Mouse (Mus musculus) adrenal gland, postnatal 14 days (tissue): ENCODE data around the gene Clec1b. TPM values are rescaled to one million over a fixed set of nuclear protein-coding genes. Genes with fewer than 3 reads are reported as not detected.

Experiments used
- DNase-seq: peaks from one replicate; pipeline ENCODE4 v3.0.0; 2021; ENCODE audit warnings: mixed read lengths
- long read RNA-seq, 2 experiments: library from polyadenylated mRNA; stranded (forward); transcript quantifications; one replicate each; pipeline ENCODE4 v2.0.0; 2021
- total RNA-seq: library from RNA; stranded (reverse); gene quantifications from 2 replicates; pipeline ENCODE4 v1.2.3, GENCODE M21; 2021

Clec1b gene
- 2.4 and 3.1 TPM in 2 replicates for total RNA-seq
- long read RNA-seq, experiment 1, partial matches to known transcripts, result 1 of 1 reads
- long read RNA-seq, experiment 1, other reads (novel, unspliced or antisense), result 0 of 1 reads
- long read RNA-seq, experiment 2, result 0 reads

DNA sequence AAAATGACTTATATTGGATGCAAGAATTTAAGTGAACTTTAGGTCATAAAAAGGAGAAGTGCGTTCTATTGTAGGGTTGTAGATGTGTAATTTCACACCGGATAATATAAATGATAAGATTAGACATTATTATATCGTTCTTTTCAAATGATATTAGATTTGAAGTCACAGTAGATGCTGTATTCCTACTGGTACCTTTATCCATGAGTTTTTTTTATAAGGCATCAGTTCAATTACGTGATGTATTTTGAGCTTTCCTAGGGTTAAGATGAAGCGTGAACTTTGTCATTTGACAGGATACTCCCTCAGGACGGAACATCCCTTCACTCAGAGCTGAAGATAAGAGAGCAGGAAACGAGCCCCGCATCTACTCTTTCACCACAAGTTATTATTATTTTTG, at the start of gene Clec1b:
Gene Clec1b (plus strand): TSS at position 301 of the 400 bp plus-strand sequence.
- DNase-seq, result no peak

DNA sequence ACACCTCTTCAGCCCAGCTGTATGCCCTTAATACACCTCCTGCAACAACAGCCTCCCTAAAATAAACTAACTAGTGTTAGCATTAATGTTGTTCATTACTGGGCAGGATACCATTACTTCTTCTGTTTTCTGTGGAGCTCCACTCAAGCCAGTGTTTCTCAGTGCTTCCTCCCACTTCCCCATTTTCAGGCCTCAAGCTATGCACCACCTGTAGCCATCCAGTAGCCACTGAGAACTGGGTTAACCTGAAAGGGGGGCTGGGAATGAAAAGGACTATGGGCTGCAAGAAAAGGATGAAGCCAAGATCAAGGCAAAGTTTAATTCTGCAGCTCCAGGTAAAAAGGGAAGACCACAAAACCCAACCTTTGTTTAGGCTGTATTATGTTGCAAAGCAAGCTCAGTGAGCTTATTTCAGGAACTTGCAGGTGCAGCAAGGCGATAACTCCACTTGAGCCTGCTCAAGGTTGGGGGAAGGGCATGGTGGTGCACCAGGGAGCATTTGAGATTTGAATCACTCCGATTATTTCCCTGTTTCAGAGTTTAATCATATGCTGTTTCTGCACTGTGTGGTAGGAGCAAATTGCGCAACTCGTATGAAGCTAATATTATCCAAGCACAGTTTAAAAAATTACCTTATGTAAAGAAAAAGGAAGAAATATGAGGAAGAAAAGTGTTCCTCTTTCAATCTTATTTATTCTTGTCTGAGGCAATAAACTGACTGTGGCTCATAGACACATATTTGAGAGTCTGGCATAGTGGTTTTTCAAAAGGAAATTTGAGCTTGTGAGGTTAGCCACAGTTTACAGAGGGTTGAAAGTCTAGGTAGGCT, 47.4 kb upstream of the Clec1b start:
- no peak for DNase-seq

DNA sequence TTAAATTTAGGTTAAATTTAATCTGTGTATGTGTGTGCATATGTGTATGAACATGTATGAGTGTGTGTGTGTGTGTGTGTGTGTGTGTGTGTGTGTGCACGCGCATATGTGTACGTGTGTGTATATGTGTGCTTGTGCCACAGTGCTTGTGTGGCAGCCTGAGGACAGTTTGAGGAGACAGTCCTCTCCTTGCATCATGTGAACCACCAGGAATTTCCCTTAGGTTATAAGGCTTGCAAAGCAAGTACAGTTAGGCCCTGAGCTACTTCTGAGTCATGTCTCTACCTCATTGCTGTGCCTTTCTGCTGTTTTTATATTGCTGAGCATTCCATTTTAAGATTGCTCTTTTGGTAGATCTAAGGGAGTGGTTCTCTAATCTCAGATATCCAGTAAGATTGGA, 46.0 kb upstream of the Clec1b start:
- no peak for DNase-seq

DNA sequence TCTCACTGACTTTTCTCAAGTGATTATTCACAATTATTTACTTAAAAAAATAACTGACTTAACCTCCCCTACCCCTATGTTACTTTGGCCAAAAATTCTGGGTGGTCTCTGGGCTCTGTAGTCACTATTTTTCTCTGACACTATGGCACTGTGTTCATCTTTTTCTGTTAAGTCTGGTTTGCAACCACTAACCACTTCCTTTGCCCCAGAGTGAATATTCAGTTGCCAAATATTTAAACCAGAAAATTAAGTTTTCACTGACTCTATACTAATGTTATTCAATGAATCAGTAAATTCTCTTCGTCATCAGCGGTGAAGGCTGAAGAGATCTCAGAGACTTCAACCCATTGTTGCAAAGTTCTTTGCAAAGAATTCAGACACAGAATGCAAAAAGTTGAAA, 41.3 kb upstream of the Clec1b start:
- DNase-seq, result no peak

DNA sequence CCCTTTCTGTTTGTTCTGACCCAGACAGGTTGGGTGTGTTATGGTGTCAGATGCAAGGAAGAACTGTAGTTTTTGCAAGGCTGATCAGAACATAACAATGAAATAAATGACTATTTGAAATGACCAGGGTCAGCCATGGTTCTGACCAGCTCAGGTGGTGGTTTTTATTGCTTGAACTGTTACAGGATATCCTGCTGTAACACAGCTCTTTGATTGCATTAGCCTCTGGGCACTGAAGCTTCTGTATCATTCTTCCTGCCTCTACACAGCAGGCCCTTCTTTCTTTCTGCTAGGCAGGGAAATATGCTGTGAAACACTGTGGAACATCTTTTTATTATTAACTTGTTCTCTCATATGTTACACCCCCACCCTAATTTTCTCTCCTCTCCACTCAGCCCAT, 40.7 kb upstream of the Clec1b start:
- DNase-seq, result no peak

DNA sequence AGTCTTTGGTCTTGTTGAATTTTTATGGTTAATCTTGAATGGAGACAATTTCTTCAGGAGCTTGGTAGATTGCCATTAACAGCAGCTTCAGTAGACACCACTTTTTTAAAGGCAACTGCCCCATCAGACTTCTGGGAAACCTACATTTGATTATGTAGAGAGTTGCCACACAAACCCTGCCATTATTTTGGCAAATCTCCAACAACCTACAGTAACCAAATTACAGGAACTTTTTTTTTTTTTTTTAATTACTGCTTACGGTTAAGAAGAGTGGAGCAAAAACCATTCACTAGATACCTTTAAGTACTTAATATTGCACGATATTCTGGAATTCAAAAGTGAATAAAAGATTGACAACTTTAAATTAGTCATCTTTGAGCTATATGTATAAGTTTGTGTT, 37.6 kb upstream of the Clec1b start:
- no peak for DNase-seq

DNA sequence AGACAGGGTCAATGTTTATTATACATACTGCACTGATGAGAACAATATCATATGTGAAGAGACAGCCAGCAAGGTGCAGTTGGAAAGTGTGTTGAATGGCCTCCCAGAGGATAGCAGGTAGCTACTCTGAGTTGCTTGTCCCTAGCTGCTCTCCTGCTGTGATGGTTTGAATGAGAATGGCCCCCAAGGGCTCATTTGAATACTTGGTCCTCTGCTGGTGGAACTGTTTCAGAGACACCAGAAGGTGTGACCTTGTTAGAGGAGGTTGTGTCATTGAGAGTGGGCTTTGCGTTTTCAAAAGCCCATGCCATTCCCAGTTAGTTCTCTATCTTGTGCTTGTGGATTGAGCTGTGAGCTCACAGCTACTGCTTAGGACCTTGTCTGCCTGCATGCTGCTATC, 33.2 kb upstream of the Clec1b start:
- no peak for DNase-seq

DNA sequence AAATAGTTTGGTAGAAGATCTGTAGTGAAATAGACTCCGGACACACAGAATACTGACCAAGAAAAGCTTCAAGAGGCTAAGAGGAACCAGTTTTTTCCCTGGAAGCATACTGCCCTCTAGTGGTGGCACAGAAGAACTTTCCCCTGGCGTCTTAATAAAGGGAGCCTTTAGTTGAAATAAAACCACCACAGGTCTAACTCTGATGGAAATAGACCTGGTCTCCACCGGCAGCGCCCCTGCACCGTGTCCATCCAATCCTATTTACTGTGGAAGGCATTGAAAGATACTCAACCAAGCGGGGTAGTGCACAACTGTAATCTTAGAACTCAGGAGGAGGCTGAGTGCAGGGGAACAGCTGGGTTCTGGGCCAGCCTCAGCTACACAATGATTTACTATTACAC, 31.1 kb upstream of the Clec1b start:
- DNase-seq, result peak; percentile 67

DNA sequence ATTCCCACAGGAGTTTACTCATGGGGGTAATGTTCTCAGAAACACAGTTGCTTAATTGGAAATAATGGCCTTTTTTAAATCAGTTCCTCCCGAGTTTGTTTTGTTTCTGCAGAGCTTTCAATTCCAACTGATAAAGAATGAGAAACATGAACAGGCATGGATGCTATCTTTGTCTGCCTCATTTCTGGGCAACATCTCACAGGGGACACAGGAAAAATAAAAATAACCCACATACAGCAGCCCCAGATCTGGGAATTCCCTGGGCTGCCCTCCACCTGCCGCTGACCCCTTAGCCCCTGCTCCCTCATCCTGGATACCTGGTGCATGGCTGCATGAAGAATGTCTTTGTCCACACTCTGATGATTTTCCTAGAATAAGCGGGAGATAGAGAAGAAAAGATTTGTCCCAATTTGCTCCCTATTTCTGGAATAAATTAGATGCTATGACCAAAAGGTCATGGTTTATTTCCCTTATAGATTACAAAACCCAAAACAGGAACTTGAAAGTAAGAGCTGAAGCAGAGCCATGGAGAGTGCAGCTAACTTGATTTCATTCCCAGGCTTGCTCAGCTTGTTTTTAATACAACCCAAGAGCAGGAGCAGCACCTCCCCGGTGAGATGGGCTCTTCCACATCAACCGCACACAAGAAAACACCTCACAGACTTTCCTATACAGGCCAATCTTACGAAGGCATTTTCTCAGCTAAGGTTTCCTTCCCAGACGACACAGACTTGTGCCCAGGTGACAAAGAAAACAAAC, 27.5 kb upstream of the Clec1b start:
- DNase-seq, result no peak

DNA sequence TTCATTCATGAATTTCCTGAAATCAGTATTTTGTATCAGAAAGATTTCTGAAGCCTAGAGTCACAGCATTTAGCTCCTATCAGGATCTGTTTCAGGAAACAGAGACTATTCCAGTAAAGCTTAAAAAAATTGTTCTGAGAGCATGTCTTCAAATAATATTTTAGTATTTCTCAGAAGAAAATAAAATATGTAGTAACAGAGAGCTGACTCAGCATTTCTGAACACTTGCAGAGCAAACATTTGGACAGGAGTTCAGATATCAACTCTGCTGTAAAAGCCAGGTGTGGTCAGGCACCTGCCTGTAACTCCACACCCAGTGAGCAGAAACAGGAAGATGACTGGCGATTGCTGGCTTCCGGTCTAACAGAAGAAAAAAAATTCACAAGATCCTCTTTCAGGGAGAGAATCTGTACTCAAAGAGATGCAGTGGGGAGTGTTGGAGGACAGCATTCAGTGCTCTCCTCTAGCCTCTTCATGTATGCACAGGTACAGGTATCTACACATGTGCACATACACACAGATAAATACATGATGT, 22.1 kb upstream of the Clec1b start:
- DNase-seq, result no peak

DNA sequence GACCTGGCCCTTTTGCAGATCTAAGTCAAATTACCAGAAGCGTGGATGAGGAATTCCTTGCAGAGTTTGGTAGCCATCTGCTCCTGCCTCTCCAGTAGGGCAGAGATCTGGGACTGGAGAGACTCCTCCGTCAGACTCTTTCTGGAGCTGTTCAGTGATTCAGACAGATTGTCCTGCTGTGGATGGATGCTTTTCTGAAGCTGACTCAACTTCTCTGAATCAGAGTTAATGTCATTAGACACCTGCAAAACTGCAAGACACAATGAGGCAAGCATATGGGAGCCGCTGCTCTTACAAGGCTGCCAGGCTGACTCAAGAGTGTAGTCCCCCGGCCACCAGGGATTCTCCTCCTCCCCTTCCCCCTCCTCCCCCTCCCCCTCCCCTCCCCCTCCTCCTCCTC, 16.6 kb upstream of the Clec1b start:
- no peak for DNase-seq

DNA sequence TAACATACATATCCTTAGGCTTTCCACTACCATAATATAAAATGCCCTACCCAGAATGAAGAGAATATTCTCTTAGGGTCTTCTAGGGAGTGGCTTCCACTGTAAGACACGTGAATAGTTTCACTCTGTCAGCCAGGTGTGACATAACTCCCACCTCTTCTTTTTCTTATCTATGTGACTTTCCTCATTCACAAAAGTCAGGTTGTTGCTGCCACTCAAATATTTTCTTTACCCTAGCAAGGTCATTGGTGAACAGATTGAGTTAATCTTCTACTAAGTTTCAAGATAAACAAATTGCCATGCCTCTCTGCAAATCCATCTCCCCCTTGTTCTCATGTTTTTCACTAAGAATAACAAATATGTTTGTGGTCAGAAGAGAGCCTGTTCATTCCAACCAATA, 15.4 kb upstream of the Clec1b start:
- no peak for DNase-seq

DNA sequence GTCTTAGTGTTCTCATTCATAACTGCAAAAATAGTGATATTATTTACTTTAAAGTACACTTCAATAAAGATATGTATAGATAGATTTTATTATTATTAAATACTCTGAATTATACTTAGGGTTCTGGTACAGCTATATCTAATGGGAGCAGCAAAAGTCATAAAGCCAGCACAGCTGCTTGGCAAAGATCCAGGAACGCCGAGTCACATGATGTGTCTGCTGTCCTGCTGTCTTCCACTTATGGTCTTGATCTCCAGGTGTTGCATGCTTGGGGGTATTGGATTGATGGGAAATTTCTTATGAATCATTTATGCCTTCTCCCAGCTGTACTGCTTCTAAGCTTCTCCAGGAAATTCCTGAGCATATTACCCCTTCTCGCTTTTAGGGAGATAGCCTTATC, 13.6 kb upstream of the Clec1b start:
- DNase-seq, result no peak

DNA sequence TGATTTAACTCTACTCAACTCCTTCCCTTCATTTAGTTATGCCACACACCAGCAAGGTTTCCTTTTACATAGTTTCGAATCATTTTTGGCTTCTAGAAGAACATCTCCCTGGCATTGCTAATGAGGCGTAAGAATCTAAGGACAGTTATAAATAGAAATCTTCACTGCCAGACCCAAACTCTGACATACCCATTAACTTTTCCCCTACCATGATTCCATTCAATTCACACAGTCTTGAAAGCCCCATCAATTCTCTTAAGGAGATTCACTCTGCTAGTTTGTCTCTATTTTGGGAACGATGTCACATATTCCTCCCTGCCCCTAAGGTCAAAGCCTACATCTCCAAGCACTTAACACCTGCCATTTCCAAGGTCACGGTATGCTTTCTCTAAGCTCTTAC, 12.1 kb upstream of the Clec1b start:
- DNase-seq, result no peak

DNA sequence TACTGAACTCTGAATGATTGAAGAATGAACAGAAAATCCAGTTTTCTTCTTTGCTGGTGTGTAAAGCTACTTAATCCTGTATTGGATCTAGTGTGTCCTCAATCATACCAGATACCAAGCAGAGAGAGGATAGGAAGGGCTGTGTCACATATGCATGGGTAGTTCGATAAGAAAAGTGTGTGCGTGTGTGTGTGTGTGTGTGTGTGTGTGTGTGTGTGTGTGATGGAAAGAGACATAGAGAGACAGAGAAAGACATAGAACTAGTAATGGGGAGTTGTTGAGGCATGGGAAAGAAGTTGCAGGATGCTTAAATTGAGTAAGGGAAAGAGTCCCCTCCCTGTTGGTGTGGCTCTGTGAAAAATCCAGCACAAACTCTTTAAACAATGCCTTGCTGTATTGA, 11.3 kb upstream of the Clec1b start, which contains the start of gene Clec12b:
Gene Clec12b (minus strand): TSS at position 101 of the 400 bp plus-strand sequence.
- no peak for DNase-seq

DNA sequence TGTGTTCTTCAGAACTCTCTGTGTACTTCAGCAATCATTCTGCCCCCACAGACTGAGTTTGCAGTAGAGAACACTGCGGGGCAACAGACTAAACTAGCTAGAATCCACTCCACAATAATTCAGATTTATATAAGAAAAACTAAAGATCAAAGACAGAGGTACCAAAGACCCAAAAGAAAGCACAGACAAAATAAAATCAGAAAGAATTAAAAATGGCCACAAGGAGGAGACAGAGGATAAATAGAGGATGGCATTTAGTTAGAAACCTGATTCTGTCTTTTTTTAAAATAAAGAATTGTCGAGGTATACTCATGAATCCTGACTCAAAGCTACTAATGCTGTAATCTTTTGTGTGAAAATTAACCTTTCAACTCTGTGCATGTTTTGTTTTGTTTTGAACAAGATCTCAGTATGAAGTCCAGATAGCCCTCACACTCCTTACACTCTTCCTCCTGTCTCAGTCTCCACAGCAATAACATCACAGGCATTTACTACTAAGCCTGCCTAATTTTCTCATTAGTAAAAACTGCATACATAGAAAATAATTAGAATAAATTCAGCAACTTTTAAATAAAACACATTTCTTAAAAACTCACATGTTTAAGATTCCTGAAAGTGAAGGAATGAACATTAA, 3.9 kb upstream of the Clec1b start:
- DNase-seq, result no peak

DNA sequence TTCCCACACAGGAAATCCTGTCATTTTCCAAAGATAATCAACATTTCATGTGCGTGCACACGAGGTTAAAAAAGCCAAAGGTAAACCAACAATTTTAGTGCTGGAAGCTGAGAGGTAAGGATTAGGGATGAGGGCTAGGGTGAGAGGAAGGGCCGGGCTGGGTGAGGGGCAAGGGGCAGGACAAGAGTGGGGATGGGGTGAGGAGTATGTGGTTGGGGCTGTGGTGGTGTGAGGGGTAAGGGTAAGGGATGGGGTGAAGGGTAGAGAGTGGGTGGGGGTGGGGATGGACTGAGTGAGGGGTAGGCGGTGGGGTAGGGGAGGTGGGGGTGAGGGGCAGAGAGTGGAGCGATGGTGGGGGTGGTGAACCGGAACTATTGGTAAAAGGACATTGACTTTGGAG, 3.4 kb upstream of the Clec1b start:
- DNase-seq, result no peak

DNA sequence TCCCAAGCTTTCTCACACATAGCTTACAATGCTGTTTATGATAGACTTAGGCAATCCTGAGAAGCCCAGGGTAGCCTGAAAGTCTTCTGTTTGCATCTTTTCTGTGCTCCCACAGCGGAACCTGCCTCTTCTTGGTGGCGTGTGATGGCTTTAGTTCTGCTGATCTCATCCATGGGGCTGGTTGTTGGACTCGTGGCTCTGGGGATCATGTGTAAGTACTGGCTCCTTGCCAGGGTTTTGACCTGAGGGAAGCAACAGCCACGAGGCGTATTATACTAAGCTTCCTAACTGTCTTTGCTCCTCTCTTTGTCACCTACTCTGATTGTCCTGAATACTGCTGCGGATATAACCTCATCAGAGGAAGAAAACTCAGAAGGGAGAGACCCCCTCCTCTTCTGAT, 2.8 kb downstream of the Clec1b start:
- DNase-seq, result peak; percentile 33

DNA sequence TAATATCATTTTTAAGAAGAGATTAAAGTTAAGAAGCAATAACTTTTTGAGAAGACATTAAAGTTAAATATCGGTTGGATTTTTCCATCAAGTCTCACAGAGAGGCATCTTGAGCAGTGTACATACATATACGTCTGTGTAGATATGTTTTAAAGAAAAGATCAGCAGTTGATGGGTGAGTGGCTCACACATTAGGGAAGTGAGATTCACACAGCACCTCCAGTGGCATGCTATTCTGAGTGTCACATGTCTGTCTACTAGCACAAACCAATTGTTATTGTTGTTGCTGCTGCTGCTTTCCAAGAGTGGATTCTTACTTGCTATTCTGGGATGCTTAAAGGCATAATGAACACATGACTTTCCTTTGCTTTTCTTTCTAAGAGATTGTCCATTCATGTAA, 5.3 kb downstream of the Clec1b start:
- no peak for DNase-seq

DNA sequence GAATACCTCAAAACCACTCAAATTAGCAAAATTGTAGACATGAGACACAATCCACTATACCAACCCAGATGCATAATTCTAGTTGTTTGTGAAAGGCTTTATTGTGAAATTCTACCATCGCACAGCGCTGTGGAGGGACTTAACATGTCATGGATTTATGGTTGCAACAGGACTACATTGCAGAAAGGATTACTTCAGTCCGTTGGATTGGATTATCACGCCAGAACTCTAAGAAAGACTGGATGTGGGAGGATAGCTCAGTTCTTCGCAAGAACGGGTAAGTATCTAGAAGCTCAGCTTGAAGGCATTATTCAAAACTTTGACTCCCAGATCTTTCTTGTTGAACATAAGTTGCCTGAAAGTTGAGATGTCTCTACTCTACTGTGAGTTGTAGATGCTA, 6.3 kb downstream of the Clec1b start:
- no peak for DNase-seq

DNA sequence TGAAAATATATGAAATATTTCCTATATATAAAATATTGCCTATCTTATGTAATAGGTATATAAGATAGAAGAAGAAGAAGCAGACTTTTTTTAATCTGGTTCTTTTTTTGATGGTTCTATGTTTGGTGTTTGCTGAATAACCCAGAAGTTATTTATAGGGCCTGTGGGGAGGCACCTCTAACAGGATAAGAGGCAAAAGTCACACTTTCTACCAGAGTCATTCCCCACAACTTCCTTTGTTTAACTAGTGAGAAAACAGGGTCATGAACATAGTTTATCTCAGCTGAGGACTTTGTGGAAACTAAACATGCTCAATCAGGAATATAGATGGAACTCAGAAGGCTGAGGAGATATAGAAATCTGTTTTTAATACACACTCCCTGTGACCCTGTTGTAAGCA, 8.9 kb downstream of the Clec1b start:
- DNase-seq, result no peak

DNA sequence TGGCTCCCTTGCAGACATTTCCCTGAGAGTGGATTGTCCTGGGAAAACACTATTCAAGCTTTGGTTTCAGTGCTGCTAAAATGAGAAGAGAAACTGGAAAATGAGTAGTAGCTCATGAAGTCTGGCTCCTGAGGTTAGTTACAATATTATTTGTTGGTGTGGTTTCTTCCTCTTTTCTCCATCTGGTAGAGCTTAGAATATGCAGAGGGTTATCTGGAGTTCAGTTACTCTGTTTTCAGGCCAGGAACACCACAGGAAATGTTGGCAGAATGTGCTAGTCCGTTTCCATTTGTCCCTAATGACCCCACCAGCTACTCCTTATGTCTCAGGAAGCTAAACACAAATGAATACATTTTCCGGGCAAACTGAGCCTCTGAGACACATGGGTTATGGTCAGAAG, 10.2 kb downstream of the Clec1b start:
- no peak for DNase-seq

DNA sequence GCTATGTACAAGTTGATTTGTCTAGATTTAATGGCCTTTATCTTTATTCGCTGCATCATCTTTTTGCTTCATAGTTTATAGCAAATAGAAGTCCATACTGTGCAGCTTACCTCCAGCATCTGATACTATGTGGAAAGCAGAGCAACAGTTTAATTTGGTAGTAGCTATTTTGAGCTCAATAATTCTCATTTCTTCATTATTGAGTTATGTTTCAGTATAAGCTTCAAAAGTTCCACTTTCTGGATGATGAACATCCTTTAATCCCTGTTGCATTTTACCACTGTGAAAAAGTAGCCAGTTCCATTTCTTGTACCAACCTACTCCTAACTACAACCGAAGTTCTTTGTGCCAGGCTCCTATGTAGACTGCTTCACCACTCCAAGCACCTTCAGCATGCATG, 11.5 kb downstream of the Clec1b start, which contains the start of gene Clec9a:
Gene Clec9a (plus strand): TSS at position 301 of the 400 bp plus-strand sequence.
- no peak for DNase-seq
